Comparison of ENCODE assay signal across 8 mouse cellular contexts in the genomic region with DNA sequence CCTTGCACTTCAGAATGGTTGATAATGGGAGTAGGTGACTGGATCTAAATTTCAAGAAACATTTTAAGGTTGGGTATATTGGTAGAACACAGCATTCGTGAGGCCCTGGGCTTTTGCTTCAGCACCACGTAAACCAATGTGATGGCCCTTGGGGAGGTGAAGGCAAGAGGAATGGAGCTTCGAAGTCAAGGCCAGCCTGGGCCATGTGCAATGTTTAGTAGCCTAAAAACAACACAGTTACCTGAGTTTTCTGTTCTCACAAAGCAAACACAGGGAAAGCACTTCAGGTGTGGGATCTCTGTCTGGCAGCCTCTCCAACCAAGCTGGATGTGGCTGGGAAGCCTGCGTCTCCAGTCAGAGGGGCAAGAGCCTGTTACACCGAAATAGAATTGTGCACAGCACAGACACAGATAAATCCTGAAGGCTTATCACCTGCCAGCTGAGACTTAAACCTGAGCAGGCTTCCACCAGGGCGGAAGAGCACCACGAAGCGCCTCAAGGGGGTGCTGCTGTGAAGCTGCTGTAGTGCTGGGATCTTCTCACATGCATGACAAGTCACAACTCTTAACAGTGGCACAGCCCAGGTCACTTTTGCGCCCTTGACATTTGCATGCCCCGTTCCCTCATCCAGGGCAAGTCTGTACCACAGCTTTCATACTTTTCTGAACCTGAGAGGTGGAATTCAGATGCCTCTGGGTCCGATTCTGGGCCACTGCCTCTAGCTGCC. TPM values are rescaled to one million over a fixed set of nuclear protein-coding genes. Genes with fewer than 3 reads are reported as not detected.
DNase-seq lines count a peak whose midpoint lies in the region; ATAC-seq and TF ChIP-seq lines count a peak whose summit lies in the region.

No protein-coding gene starts in this region.

- no peak for TF ChIP-seq POLR2A in embryonic fibroblast, embryonic 13.5 days (IDR thresholded peaks at IDR 0.05; ENCODE audit: low read depth, low read length)

- no peak overlapping the region for H3K27ac ChIP-seq in heart, embryonic 12.5 days (ENCODE audit: poor library complexity, severe bottlenecking)
- H3K27ac ChIP-seq in embryonic fibroblast, embryonic 13.5 days (ENCODE audit: insufficient read depth, low read length): no peak overlapping the region
- H3K27ac ChIP-seq in liver, embryonic 12.5 days: no peak overlapping the region
- no peak overlapping the region for H3K27ac ChIP-seq in limb, embryonic 10.5 days

- H3K36me3 ChIP-seq in heart, embryonic 12.5 days: peaks cover 27% of the 10 kb centered on the region
- peaks cover 30% of the 10 kb centered on the region for H3K36me3 ChIP-seq in liver, embryonic 12.5 days
- peaks cover 30% of the 10 kb centered on the region for H3K36me3 ChIP-seq in limb, embryonic 10.5 days

- intact Hi-C loops in heart, postnatal 25 days (cut with DNase I): loop anchor here (5.0 kb wide), 1 partner anchor 165 kb away; no protein-coding TSS in a partner anchor

- no peak overlapping the region for H3K4me3 ChIP-seq in heart, embryonic 12.5 days
- H3K4me3 ChIP-seq in embryonic fibroblast, embryonic 13.5 days (ENCODE audit: insufficient read depth, low read length): no peak overlapping the region
- H3K4me3 ChIP-seq in liver, embryonic 12.5 days: no peak overlapping the region
- no peak overlapping the region for H3K4me3 ChIP-seq in limb, embryonic 10.5 days

- ATAC-seq in heart, embryonic 12.5 days (ENCODE audit: insufficient number of reproducible peaks, low FRiP score): 0 out of 2 replicates have a peak, but pooled peaks have one; percentile 41
- peak; percentile 70 for ATAC-seq in liver, embryonic 12.5 days
- no peak for ATAC-seq in inflammation-experienced regulatory T-cells, adult 6 months

- 42% methylated on average over 11 of the region's 11 CpGs for WGBS in heart, embryonic 12.5 days
- WGBS in liver, embryonic 12.5 days (ENCODE audit: insufficient replicate concordance): 41% methylated on average over 11 of the region's 11 CpGs
- WGBS in limb, embryonic 10.5 days: 48% methylated on average over 11 of the region's 11 CpGs

- TF ChIP-seq CTCF in embryonic fibroblast, embryonic 13.5 days (IDR thresholded peaks at IDR 0.05; ENCODE audit: borderline replicate concordance, insufficient read depth, low read length): peak; percentile 24; the same call in 1 of the 2 replicates

- no peak for DNase-seq in heart, postnatal 25 days (ENCODE audit: low spot score)
- peak; percentile 85 for DNase-seq in ES-CJ7 (ENCODE audit: low read depth, low spot score)
- no peak for DNase-seq in natural killer cell, adult 2 months (ENCODE audit: low spot score in 2 of 2)
- DNase-seq in limb, embryonic 10.5 days (ENCODE audit: low spot score): no peak

- H3K9ac ChIP-seq in heart, embryonic 12.5 days: no peak overlapping the region
- H3K9ac ChIP-seq in liver, embryonic 12.5 days: no peak overlapping the region

- no peaks in the 10 kb centered on the region for H3K27me3 ChIP-seq in heart, embryonic 12.5 days (replicated peaks)
- H3K27me3 ChIP-seq in liver, embryonic 12.5 days (replicated peaks): no peaks in the 10 kb centered on the region
- H3K27me3 ChIP-seq in limb, embryonic 10.5 days (ENCODE audit: low read depth, poor library complexity, severe bottlenecking): no peaks in the 10 kb centered on the region

- H3K4me2 ChIP-seq in heart, embryonic 12.5 days: no peak overlapping the region
- no peak overlapping the region for H3K4me2 ChIP-seq in liver, embryonic 12.5 days

- peaks cover 12% of the 10 kb centered on the region for H3K4me1 ChIP-seq in heart, embryonic 12.5 days (replicated peaks)
- peaks cover 2% of the 10 kb centered on the region; the same call in 1 of the 2 replicates for H3K4me1 ChIP-seq in embryonic fibroblast, embryonic 13.5 days (ENCODE audit: control insufficient read depth, insufficient read depth, low read length)
- peaks cover 9% of the 10 kb centered on the region; the same call in 1 of the 2 replicates for H3K4me1 ChIP-seq in liver, embryonic 12.5 days
- no peaks in the 10 kb centered on the region for H3K4me1 ChIP-seq in limb, embryonic 10.5 days

- H3K9me3 ChIP-seq in heart, embryonic 12.5 days (replicated peaks): no peaks in the 10 kb centered on the region
- H3K9me3 ChIP-seq in liver, embryonic 12.5 days (replicated peaks): no peaks in the 10 kb centered on the region
- H3K9me3 ChIP-seq in limb, embryonic 10.5 days (replicated peaks): no peaks in the 10 kb centered on the region

RNA-seq across cellular contexts. Expression of a gene that starts 5.0 kb away (rescaled TPM):
- 1.2 and 1.5 TPM in 2 replicates for polyA plus RNA-seq in heart, embryonic 12.5 days (2016; fragmentation: Nextera tagmentation; extraction: Ambion mirVana)
- not detected for total RNA-seq in heart, postnatal 25 days (2021)
- polyA plus RNA-seq in embryonic fibroblast, embryonic 13.5 days (2011; ENCODE audit: insufficient read length, low read depth, missing spikeins): not detected in 2 replicates
- polyA plus RNA-seq in liver, embryonic 12.5 days (2016; fragmentation: Nextera tagmentation; extraction: Ambion mirVana): 0.72 and 0.73 TPM in 2 replicates
- polyA plus RNA-seq in limb, embryonic 10.5 days (2016; fragmentation: Nextera tagmentation; extraction: Ambion mirVana): 3.4 and 3.6 TPM in 2 replicates
- 10 to 100 TPM in 2 of 3 experiments, 1 to 10 TPM in 1; 6.1 to 16.1 (median 10.9) TPM for polyA plus RNA-seq in inflammation-experienced regulatory T-cells, adult 6 months (2017; shearing (Covaris generic))

RNA-seq across cellular contexts. Expression of a gene that starts 32.4 kb away (rescaled TPM):
- polyA plus RNA-seq in heart, embryonic 12.5 days (2016; fragmentation: Nextera tagmentation; extraction: Ambion mirVana): 530 and 545 TPM in 2 replicates
- total RNA-seq in heart, postnatal 25 days (2021): 100 to 1,000 TPM; 192 to 213 TPM
- 479 and 482 TPM in 2 replicates for polyA plus RNA-seq in embryonic fibroblast, embryonic 13.5 days (2011; ENCODE audit: insufficient read length, low read depth, missing spikeins)
- polyA plus RNA-seq in liver, embryonic 12.5 days (2016; fragmentation: Nextera tagmentation; extraction: Ambion mirVana): 702 and 711 TPM in 2 replicates
- 907 and 916 TPM in 2 replicates for polyA plus RNA-seq in limb, embryonic 10.5 days (2016; fragmentation: Nextera tagmentation; extraction: Ambion mirVana)
- 1,000 to 10,000 TPM in 1 of 3 experiments, 100 to 1,000 TPM in 2; 776 to 1,009 (median 841) TPM for polyA plus RNA-seq in inflammation-experienced regulatory T-cells, adult 6 months (2017; shearing (Covaris generic))
